Mouse (Mus musculus) kidney, embryonic 15.5 days (tissue): ENCODE data around the gene Rimbp3. TPM values are rescaled to one million over a fixed set of nuclear protein-coding genes. Genes with fewer than 3 reads are reported as not detected.
"Not testable (repeated sequence)": the region's sequence is repeated elsewhere in the genome, so short reads cannot be mapped to it uniquely, and the experiment has no call there.

ENCODE experiments used
- ATAC-seq: fragments of 200-750 bp; cut with Nextera tagmentation; replicated peaks from 2 replicates; pipeline ENCODE4 v1.8.0; 2017; ENCODE audit warnings: moderate TSS enrichment; ENCODE audit not compliant: low FRiP score
- H3K27ac ChIP-seq: fragments of 300-500 bp; sonication (generic); 2 replicates; pipeline ENCODE4 v1.5.1; 2015; ENCODE audit warnings: mild to moderate bottlenecking, inconsistent platforms
- H3K27me3 ChIP-seq: fragments of 300-500 bp; sonication (generic); 2 replicates; pipeline ENCODE4 v1.6.1; 2015; ENCODE audit warnings: inconsistent platforms
- H3K36me3 ChIP-seq: fragments of 300-500 bp; sonication (generic); 2 replicates; pipeline ENCODE4 v1.6.1; 2015; ENCODE audit warnings: inconsistent platforms
- H3K4me1 ChIP-seq: fragments of 300-500 bp; sonication (generic); 2 replicates; pipeline ENCODE4 v1.6.1; 2015; ENCODE audit warnings: inconsistent platforms
- H3K4me2 ChIP-seq: fragments of 300-500 bp; sonication (generic); 2 replicates; pipeline ENCODE4 v1.6.1; 2015; ENCODE audit warnings: moderate library complexity, mild to moderate bottlenecking, inconsistent platforms
- H3K4me3 ChIP-seq: fragments of 300-500 bp; sonication (generic); replicated peaks from 2 replicates; pipeline ENCODE4 v1.5.1; 2015; ENCODE audit warnings: mild to moderate bottlenecking, inconsistent platforms
- H3K9ac ChIP-seq: fragments of 300-500 bp; sonication (generic); 2 replicates; pipeline ENCODE4 v1.6.1; 2015; ENCODE audit warnings: mild to moderate bottlenecking, inconsistent platforms
- H3K9me3 ChIP-seq: fragments of 300-500 bp; sonication (generic); replicated peaks from 2 replicates; pipeline ENCODE4 v1.6.1; 2016; ENCODE audit warnings: inconsistent platforms
- WGBS: fragments of 180-500 bp; shearing (Covaris S2); methylation state at CpG from one replicate; pipeline ENCODE4 v1.1.7; 2015; ENCODE audit warnings: mixed read lengths; 5-methylcytosine and 5-hydroxymethylcytosine counted together
- polyA plus RNA-seq: library from polyadenylated mRNA; unstranded; fragments of >200 nt; fragmentation: Nextera tagmentation; extraction: Ambion mirVana; gene quantifications from 2 replicates; pipeline ENCODE4 v1.2.1, GENCODE M21; 2015

Gene Rimbp3
- polyA plus RNA-seq, 1 experiment from 2014 or later, result 0.73 TPM

GRCm38 (mm10) chr16:17225584-17225983 is 17.2 kb downstream of the Rimbp3 start:
- Histone ChIP-seq H3K9ac (no peak overlapping the region), H3K4me1 (no peaks in the 10 kb centered on the region), H3K9me3 (no peaks in the 10 kb centered on the region), H3K36me3 (no peaks in the 10 kb centered on the region), H3K4me2 (no peak overlapping the region), H3K27me3 (no peaks in the 10 kb centered on the region; the same call in 1 of the 2 replicates), H3K4me3 (no peak overlapping the region), H3K27ac (no peak overlapping the region)
- no peak for ATAC-seq
- 87% methylated on average over 5 of the region's 5 CpGs for WGBS

GRCm38 (mm10) chr16:17226496-17226895 is 18.1 kb downstream of the Rimbp3 start:
- Histone ChIP-seq H3K4me3 (no peak overlapping the region), H3K9me3 (no peaks in the 10 kb centered on the region), H3K9ac (no peak overlapping the region), H3K36me3 (no peaks in the 10 kb centered on the region), H3K4me2 (no peak overlapping the region), H3K4me1 (no peaks in the 10 kb centered on the region), H3K27ac (no peak overlapping the region), H3K27me3 (no peaks in the 10 kb centered on the region; the same call in 1 of the 2 replicates)
- ATAC-seq, result no peak

- not testable (repeated sequence) for H3K4me2 ChIP-seq, H3K36me3 ChIP-seq, H3K9me3 ChIP-seq, H3K9ac ChIP-seq, H3K4me3 ChIP-seq, H3K27ac ChIP-seq, H3K27me3 ChIP-seq, ATAC-seq
- 90% methylated on average over 2 of the region's 2 CpGs for WGBS
- H3K4me1 ChIP-seq, result peaks cover 32% of the 10 kb centered on the region
Observed at GRCm38 (mm10) chr16:17231523-17231922, 23.1 kb downstream of the Rimbp3 start.

DNA sequence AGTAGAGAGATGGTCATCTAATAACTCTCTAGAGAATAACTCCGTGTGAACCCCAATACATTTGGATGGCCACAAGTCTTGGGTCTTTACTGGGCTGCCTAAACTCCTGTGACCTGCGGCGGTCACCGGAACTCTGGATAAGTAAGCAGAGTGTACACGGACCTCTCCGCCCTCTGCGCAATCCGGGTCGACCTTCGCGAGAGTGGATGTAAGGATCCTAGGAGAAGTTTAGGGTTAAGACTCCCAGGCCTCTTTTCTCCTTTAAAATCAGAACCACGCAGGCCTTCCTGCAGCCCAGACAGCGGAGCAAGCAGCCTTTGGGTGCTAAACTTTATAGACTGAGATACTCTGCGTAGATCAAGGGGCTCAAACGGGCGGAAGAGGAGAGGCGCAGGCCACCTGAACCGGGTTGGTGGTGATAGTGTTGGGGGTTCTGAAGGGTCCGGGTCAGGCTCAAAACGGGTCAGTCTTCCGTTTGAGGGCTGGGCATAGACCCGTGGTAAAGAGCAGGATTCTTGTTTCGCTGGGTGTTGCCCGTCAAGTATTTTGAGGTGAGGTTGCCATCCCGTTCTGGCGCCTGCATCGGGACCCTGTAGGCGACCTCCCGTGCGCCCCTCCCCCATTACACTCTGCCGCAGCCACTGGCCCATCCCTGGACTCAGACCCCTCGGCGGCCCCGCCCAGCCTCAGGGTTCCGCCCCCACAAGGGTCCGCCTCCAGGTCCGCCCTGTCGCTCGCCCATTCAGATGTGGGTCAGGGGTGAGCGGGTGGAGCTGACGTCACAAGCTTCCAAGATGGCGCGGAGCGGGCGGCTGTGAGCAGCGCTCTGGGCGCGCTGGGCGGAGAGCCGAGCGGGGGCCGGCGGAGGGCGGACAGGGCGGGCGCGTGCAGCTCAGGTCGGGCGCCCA is 24.6 kb downstream of the Rimbp3 start, which contains the start of gene Hic2:
TSS of gene Hic2 (plus strand) at position 779 of the 908 bp plus-strand sequence.
- Histone ChIP-seq H3K27ac (peak within 1 kb of the TSS; percentile 90), H3K4me2 (peak within 1 kb of the TSS; percentile 92), H3K4me1 (peaks cover 36% of the 10 kb centered on the region), H3K27me3 (no peaks in the 10 kb centered on the region), H3K9me3 (no peaks in the 10 kb centered on the region), H3K9ac (peak within 1 kb of the TSS; percentile 91), H3K36me3 (no peaks in the 10 kb centered on the region), H3K4me3 (peak within 1 kb of the TSS; percentile 91)
- ATAC-seq, result peak; percentile 98
- 1% methylated on average over 58 of the region's 59 CpGs for WGBS

DNA sequence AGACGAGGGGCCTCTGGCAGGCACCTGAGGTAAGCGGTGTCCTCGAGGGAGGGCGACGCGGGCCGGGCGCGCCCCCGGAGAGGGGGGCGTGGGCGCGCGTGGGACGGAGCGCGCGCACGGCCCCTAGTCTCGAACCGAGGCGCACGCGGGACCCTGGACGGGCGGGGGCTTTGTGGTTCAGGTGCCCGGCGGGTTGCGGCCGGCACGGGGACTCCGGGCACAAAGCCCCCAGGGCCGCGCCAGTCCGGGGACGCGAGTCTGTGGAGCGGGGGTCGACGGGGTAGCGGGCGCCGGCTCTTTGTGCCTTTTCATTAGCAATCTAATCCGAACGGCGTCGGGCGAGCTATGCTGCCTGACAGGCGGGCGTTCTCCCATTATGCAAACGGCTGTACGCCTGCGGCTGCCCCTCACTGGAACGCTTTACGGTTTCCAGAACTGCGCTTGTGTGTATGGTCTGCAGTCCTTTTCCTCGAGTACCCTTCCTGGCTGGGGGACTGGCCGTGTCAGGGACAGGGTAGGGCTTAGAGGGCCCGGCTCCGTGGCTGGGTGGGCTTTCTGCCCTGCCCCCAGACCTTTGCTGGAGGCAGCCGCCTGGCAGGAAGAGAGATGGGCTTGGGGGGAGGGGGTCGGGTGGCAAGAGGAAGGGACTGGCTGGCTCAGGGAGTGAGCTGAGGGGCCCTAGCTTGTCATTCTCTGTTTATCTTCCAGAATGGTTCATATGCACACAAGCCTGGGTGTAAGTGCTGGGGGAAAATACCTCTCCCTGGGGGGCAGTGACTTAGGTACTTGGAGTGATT is 25.5 kb downstream of the Rimbp3 start:
- Histone ChIP-seq H3K27ac (peak overlapping the region; percentile 90), H3K9ac (peak overlapping the region; percentile 91), H3K27me3 (no peaks in the 10 kb centered on the region), H3K4me2 (peak overlapping the region; percentile 92), H3K4me1 (peaks cover 43% of the 10 kb centered on the region), H3K9me3 (no peaks in the 10 kb centered on the region), H3K4me3 (peak overlapping the region; percentile 91), H3K36me3 (no peaks in the 10 kb centered on the region)
- WGBS, result under 1% methylated on average over 61 of the region's 62 CpGs
- peak; percentile 68 for ATAC-seq

DNA sequence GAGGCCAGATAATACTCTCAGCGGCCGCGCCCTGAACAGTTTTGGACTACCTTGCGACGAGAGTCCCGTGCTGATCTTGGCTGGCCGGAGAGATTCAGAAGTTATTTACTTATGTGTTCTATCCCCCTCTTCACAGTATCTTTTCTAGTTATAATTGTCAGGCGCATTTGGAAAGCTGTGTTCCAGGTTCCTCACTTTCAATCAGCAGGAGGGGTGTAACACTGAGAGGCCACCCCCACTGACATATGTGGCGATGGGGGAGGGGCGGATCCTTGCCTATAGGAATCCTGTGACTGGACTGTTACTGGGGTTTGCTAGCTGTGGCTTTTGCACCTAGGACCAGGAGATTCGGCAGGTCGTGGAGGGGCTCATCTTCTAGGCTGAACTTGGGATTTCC is 26.1 kb downstream of the Rimbp3 start:
- peak overlapping the region; percentile 91 for H3K4me3 ChIP-seq
- H3K9me3 ChIP-seq, result no peaks in the 10 kb centered on the region
- H3K4me2 ChIP-seq, result peak overlapping the region; percentile 92
- no peak for ATAC-seq
- peak overlapping the region; percentile 90 for H3K27ac ChIP-seq
- no peaks in the 10 kb centered on the region for H3K27me3 ChIP-seq
- H3K4me1 ChIP-seq, result peaks cover 49% of the 10 kb centered on the region
- peak overlapping the region; percentile 91 for H3K9ac ChIP-seq
- no peaks in the 10 kb centered on the region for H3K36me3 ChIP-seq
- 3% methylated on average over 12 of the region's 12 CpGs for WGBS

DNA sequence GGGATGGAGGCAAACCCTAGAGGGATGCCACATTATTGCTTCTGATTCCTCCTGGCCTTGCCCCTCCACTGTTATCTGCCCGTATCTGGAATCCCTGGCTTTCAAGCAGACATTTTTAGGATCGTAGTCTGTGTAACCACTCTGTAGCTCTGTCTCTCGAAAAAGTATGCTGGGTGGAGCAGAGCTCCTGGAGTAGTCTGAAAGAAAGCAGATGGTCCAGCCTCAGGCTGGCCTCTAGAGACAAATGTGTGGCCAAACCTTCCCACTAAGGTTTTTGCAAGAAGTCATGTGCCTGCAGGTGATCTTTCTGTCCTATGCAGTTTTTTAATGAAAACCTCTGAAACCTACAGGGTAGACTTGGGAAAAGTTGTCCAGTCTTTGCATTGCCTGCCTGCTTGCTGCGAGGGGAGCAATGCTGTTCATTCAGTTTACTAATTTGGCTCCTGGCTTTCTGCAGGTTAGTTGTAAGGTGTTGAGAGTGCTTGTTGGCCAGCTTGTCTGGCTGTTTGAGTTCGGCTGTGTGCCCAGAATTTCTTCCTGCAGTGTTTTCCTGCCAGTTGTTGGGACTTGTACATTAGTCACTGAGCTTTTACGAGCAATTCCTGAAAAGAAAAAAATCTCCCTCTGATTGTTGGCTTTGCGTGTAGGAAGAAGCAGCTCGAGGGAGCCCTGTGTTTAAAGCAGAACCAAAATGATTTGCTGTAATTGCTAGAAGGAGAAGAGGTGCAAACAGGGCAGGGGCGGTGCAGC is 26.7 kb downstream of the Rimbp3 start:
- no peak for ATAC-seq
- Histone ChIP-seq H3K4me1 (peaks cover 53% of the 10 kb centered on the region), H3K9ac (peak overlapping the region; percentile 91), H3K4me3 (peak overlapping the region; percentile 91), H3K9me3 (no peaks in the 10 kb centered on the region), H3K27ac (peak overlapping the region; percentile 52), H3K4me2 (peak overlapping the region; percentile 92), H3K36me3 (no peaks in the 10 kb centered on the region), H3K27me3 (no peaks in the 10 kb centered on the region)
- WGBS, result 29% methylated on average over 9 of the region's 9 CpGs

DNA sequence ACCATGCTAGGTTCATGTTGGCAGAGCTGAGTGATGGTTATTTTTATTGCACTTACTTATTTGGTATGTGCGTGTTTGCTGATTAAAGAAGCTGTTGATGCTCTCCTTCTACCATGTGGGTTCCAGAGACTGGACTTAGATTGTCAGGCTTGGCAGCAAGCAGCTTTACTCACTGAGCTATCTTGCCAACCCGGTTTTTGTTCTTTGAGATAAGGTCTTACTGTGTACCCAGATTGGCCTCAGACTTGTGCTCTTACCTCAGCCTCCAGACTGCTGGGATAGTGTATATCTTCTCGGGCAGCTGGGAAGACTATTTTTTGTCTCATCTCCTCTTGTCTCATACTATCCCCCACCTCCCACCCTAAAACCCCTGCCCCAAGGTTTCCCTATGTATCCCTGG is 29.2 kb downstream of the Rimbp3 start:
- Histone ChIP-seq H3K9me3 (no peaks in the 10 kb centered on the region), H3K27me3 (no peaks in the 10 kb centered on the region), H3K27ac (no peak overlapping the region), H3K36me3 (no peaks in the 10 kb centered on the region), H3K4me2 (no peak overlapping the region), H3K9ac (no peak overlapping the region), H3K4me3 (no peak overlapping the region), H3K4me1 (peaks cover 58% of the 10 kb centered on the region)
- ATAC-seq, result no peak
- WGBS, result 78% methylated on average over 3 of the region's 3 CpGs

DNA sequence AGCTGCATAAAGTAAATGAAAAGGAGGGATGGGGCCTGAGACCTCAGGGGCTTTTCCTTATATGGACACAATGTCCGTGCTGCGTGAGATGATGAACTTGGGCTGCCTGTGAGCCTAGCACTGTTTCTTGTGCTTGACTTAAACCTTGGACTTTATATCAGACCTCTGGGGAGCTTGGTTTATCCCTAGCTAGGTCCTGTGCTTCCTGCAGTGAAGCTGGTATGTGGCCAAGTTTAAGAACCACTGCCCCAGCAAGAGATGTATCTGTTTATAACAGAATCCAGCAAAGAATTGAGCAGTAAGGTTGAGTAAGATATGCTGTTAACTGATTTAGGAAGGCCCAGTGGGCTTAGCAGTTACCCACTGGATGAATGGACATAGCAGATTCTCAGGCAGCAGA is 31.0 kb downstream of the Rimbp3 start:
- Histone ChIP-seq H3K9me3 (no peaks in the 10 kb centered on the region), H3K4me3 (no peak overlapping the region), H3K4me1 (peaks cover 60% of the 10 kb centered on the region), H3K36me3 (no peaks in the 10 kb centered on the region), H3K9ac (no peak overlapping the region), H3K4me2 (no peak overlapping the region), H3K27ac (no peak overlapping the region), H3K27me3 (no peaks in the 10 kb centered on the region)
- no peak for ATAC-seq
- WGBS, result 77% methylated on average over 2 of the region's 2 CpGs

- H3K9me3 ChIP-seq, result no peaks in the 10 kb centered on the region
- H3K27ac ChIP-seq, result no peak overlapping the region; the same call in 1 of the 2 replicates
- no peak overlapping the region for H3K4me2 ChIP-seq
- no peak for ATAC-seq
- WGBS, result 55% methylated on average over 1 of the region's 1 CpGs
- no peaks in the 10 kb centered on the region for H3K27me3 ChIP-seq
- H3K4me1 ChIP-seq, result peaks cover 40% of the 10 kb centered on the region
- no peaks in the 10 kb centered on the region for H3K36me3 ChIP-seq
- no peak overlapping the region for H3K9ac ChIP-seq
- no peak overlapping the region for H3K4me3 ChIP-seq
Observed at GRCm38 (mm10) chr16:17243731-17244130, 35.3 kb downstream of the Rimbp3 start.

DNA sequence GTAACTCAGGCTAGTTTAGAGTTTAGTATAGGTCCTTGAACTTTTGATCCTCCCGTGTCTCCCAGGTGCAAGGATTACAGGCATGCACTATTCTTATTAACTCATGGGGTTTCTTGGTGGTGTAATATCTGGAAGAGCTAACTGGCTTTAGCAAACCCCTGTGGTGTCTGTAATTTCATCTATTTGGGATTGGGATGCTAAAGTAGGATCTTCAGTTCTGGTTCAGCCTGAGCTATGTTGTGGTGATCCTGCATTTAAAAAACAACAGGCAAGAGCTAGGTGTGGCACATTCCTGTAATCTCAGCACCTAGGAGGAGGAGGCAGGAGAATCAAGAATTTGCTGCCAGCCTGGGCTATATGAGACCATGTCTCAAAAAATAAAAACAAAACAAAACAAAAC is 36.6 kb downstream of the Rimbp3 start:
- Histone ChIP-seq H3K9me3 (no peaks in the 10 kb centered on the region), H3K9ac (no peak overlapping the region), H3K4me1 (peaks cover 41% of the 10 kb centered on the region), H3K27me3 (no peaks in the 10 kb centered on the region), H3K36me3 (no peaks in the 10 kb centered on the region), H3K4me3 (no peak overlapping the region), H3K27ac (no peak overlapping the region), H3K4me2 (no peak overlapping the region)
- 82% methylated on average over 1 of the region's 1 CpGs for WGBS
- no peak for ATAC-seq
